Mouse (Mus musculus) hindbrain, embryonic 12.5 days (tissue): ENCODE data around the gene Pex1. TPM values are rescaled to one million over a fixed set of nuclear protein-coding genes. Genes with fewer than 3 reads are reported as not detected.

Experiments
- microRNA-seq: library from miRNA; unstranded; fragments of <30 nt; microRNA quantifications from one replicate; pipeline ENCODE4, GENCODE M21; 2017
- polyA plus RNA-seq: library from polyadenylated mRNA; unstranded; fragments of >200 nt; fragmentation: Nextera tagmentation; extraction: Ambion mirVana; gene quantifications from 2 replicates; pipeline ENCODE4 v1.2.1, GENCODE M21; 2016

Pex1 gene
- polyA plus RNA-seq, 1 experiment from 2014 or later: 23.3 TPM

Small RNA genes lying within 50 kb of the gene (microRNA-seq; reads per million reads assigned to microRNA genes)
- not detected for gene Gm26238

Other genes starting within 250 kb of the Pex1 start
- 32.4 and 35.1 TPM in 2 replicates for gene Fam133b, start 52.2 kb upstream of the Pex1 start, polyA plus RNA-seq
- 3.2 and 4.6 TPM in 2 replicates for gene 1700109H08Rik, start 24.5 kb upstream of the Pex1 start, polyA plus RNA-seq
- 13.0 and 13.8 TPM in 2 replicates for gene Rbm48, start 519 bp downstream of the Pex1 start, polyA plus RNA-seq
- not detected in 2 replicates for gene Tmbim7, start 55.1 kb downstream of the Pex1 start, polyA plus RNA-seq
- gene Gatad1, start 61.1 kb downstream of the Pex1 start, polyA plus RNA-seq: 70.6 and 74.0 TPM in 2 replicates
- 24.1 and 26.1 TPM in 2 replicates for gene Ankib1, start 206.9 kb downstream of the Pex1 start, polyA plus RNA-seq
- gene Krit1, start 207.1 kb downstream of the Pex1 start, polyA plus RNA-seq: 75.2 and 80.2 TPM in 2 replicates
- 0.14 TPM in 1 of 2 replicates, not detected in the other for gene Lrrd1, start 249.1 kb downstream of the Pex1 start, polyA plus RNA-seq